Mouse (Mus musculus): ENCODE results near the gene Rasl10a. TPM values are rescaled to one million over a fixed set of nuclear protein-coding genes. Genes with fewer than 3 reads are reported as not detected.
"Not testable (repeated sequence)": the region's sequence is repeated elsewhere in the genome, so short reads cannot be mapped to it uniquely, and the experiment has no call there.

Gene Rasl10a
- total and polyA plus RNA-seq, 2 experiments from 2014 or later, result 0.85 to 2.7 TPM

GRCm38 (mm10) chr11:5067063-5067462, 9.1 kb downstream of the Rasl10a start:
- H3K27me3 ChIP-seq (ENCODE audit: control insufficient read depth, insufficient read depth, low read length), result no peaks in the 10 kb centered on the region
- no peak overlapping the region for H3K9ac ChIP-seq (replicated peaks; ENCODE audit: low read depth, low read length)
- TF ChIP-seq CTCF (IDR thresholded peaks at IDR 0.05; ENCODE audit: low read depth), result no peak
- no peak for TF ChIP-seq EP300 (IDR thresholded peaks at IDR 0.05; ENCODE audit: low read depth)
- H3K4me2 ChIP-seq (ENCODE audit: low read depth, low read length), result no peak overlapping the region
- H3K36me3 ChIP-seq (replicated peaks; ENCODE audit: control insufficient read depth, insufficient read depth, low read length), result peaks cover 43% of the 10 kb centered on the region
- ATAC-seq (ENCODE audit: insufficient read depth, low read depth), result no peak
- H3K9me3 ChIP-seq (replicated peaks; ENCODE audit: control insufficient read depth, low read length), result no peaks in the 10 kb centered on the region
- no peak overlapping the region for H3K27ac ChIP-seq (ENCODE audit: low read depth)
- H3K4me3 ChIP-seq (ENCODE audit: low read depth, low read length), result no peak overlapping the region
- no peak for DNase-seq (ENCODE audit: low spot score)
- peaks cover 21% of the 10 kb centered on the region for H3K4me1 ChIP-seq (ENCODE audit: control insufficient read depth, insufficient read depth)

GRCm38 (mm10) chr11:5068126-5068971, 10.4 kb downstream of the Rasl10a start:
- Histone ChIP-seq H3K9ac (replicated peaks; ENCODE audit: low read depth, low read length) (no peak overlapping the region), H3K4me2 (ENCODE audit: low read depth, low read length) (no peak overlapping the region), H3K36me3 (replicated peaks; ENCODE audit: control insufficient read depth, insufficient read depth, low read length) (peaks cover 55% of the 10 kb centered on the region), H3K27ac (ENCODE audit: low read depth) (no peak overlapping the region), H3K27me3 (ENCODE audit: control insufficient read depth, insufficient read depth, low read length) (no peaks in the 10 kb centered on the region), H3K9me3 (replicated peaks; ENCODE audit: control insufficient read depth, low read length) (no peaks in the 10 kb centered on the region), H3K4me1 (ENCODE audit: control insufficient read depth, insufficient read depth) (peaks cover 8% of the 10 kb centered on the region; the same call in 1 of the 2 replicates), H3K4me3 (ENCODE audit: low read depth, low read length) (no peak overlapping the region)
- DNase-seq (ENCODE audit: low spot score) (no peak), ATAC-seq (ENCODE audit: insufficient read depth, low read depth) (no peak)
- TF ChIP-seq CTCF (IDR thresholded peaks at IDR 0.05; ENCODE audit: low read depth), result no peak
- no peak for TF ChIP-seq EP300 (IDR thresholded peaks at IDR 0.05; ENCODE audit: low read depth)
- 72% methylated on average over 9 of the region's 9 CpGs for WGBS

- no peak overlapping the region for H3K4me3 ChIP-seq (ENCODE audit: low read depth, low read length)
- no peaks in the 10 kb centered on the region for H3K4me1 ChIP-seq (ENCODE audit: control insufficient read depth, insufficient read depth)
- no peaks in the 10 kb centered on the region for H3K9me3 ChIP-seq (replicated peaks; ENCODE audit: control insufficient read depth, low read length)
- H3K27ac ChIP-seq (ENCODE audit: low read depth), result no peak overlapping the region
- TF ChIP-seq CTCF (IDR thresholded peaks at IDR 0.05; ENCODE audit: low read depth), result peak; percentile 47
- TF ChIP-seq EP300 (IDR thresholded peaks at IDR 0.05; ENCODE audit: low read depth), result no peak
- no peak overlapping the region for H3K9ac ChIP-seq (replicated peaks; ENCODE audit: low read depth, low read length)
- WGBS, result 78% methylated on average over 4 of the region's 4 CpGs
- H3K36me3 ChIP-seq (replicated peaks; ENCODE audit: control insufficient read depth, insufficient read depth, low read length), result peaks cover 67% of the 10 kb centered on the region
- H3K27me3 ChIP-seq (ENCODE audit: control insufficient read depth, insufficient read depth, low read length), result no peaks in the 10 kb centered on the region
- DNase-seq (ENCODE audit: low spot score) (no peak), ATAC-seq (ENCODE audit: insufficient read depth, low read depth) (0 out of 2 replicates have a peak, but pooled peaks have one; percentile 42)
- H3K4me2 ChIP-seq (ENCODE audit: low read depth, low read length), result no peak overlapping the region
Measured at GRCm38 (mm10) chr11:5074882-5075281, 17.0 kb downstream of the Rasl10a start.

- ATAC-seq (ENCODE audit: insufficient read depth, low read depth) (no peak), DNase-seq (ENCODE audit: low spot score) (no peak)
- Histone ChIP-seq H3K27me3 (ENCODE audit: control insufficient read depth, insufficient read depth, low read length) (no peaks in the 10 kb centered on the region), H3K4me2 (ENCODE audit: low read depth, low read length) (no peak overlapping the region), H3K9ac (replicated peaks; ENCODE audit: low read depth, low read length) (no peak overlapping the region), H3K9me3 (replicated peaks; ENCODE audit: control insufficient read depth, low read length) (no peaks in the 10 kb centered on the region), H3K27ac (ENCODE audit: low read depth) (no peak overlapping the region), H3K4me1 (ENCODE audit: control insufficient read depth, insufficient read depth) (no peaks in the 10 kb centered on the region), H3K4me3 (ENCODE audit: low read depth, low read length) (no peak overlapping the region), H3K36me3 (replicated peaks; ENCODE audit: control insufficient read depth, insufficient read depth, low read length) (peaks cover 67% of the 10 kb centered on the region)
- TF ChIP-seq EP300 (IDR thresholded peaks at IDR 0.05; ENCODE audit: low read depth) (no peak), CTCF (IDR thresholded peaks at IDR 0.05; ENCODE audit: low read depth) (0 out of 2 replicates have a peak, but pooled peaks have one; percentile 6)
Measured at GRCm38 (mm10) chr11:5075760-5076159, 17.8 kb downstream of the Rasl10a start.

GRCm38 (mm10) chr11:5076843-5077242, 18.9 kb downstream of the Rasl10a start:
- 74% methylated on average over 4 of the region's 5 CpGs for WGBS
- H3K9me3 ChIP-seq (replicated peaks; ENCODE audit: control insufficient read depth, low read length); H3K4me2 ChIP-seq (ENCODE audit: low read depth, low read length); DNase-seq (ENCODE audit: low spot score); H3K4me1 ChIP-seq (ENCODE audit: control insufficient read depth, insufficient read depth); H3K9ac ChIP-seq (replicated peaks; ENCODE audit: low read depth, low read length); H3K4me3 ChIP-seq (ENCODE audit: low read depth, low read length); ATAC-seq (ENCODE audit: insufficient read depth, low read depth); H3K27ac ChIP-seq (ENCODE audit: low read depth); H3K27me3 ChIP-seq (ENCODE audit: control insufficient read depth, insufficient read depth, low read length): not testable (repeated sequence)
- peaks cover 63% of the 10 kb centered on the region for H3K36me3 ChIP-seq (replicated peaks; ENCODE audit: control insufficient read depth, insufficient read depth, low read length)

- Histone ChIP-seq H3K27ac (ENCODE audit: low read depth) (no peak overlapping the region), H3K27me3 (ENCODE audit: control insufficient read depth, insufficient read depth, low read length) (no peaks in the 10 kb centered on the region), H3K9me3 (replicated peaks; ENCODE audit: control insufficient read depth, low read length) (no peaks in the 10 kb centered on the region), H3K4me3 (ENCODE audit: low read depth, low read length) (no peak overlapping the region), H3K9ac (replicated peaks; ENCODE audit: low read depth, low read length) (no peak overlapping the region), H3K36me3 (replicated peaks; ENCODE audit: control insufficient read depth, insufficient read depth, low read length) (peaks cover 84% of the 10 kb centered on the region), H3K4me1 (ENCODE audit: control insufficient read depth, insufficient read depth) (no peaks in the 10 kb centered on the region), H3K4me2 (ENCODE audit: low read depth, low read length) (no peak overlapping the region)
- no peak for TF ChIP-seq EP300 (IDR thresholded peaks at IDR 0.05; ENCODE audit: low read depth)
- TF ChIP-seq CTCF (IDR thresholded peaks at IDR 0.05; ENCODE audit: low read depth), result no peak
- ATAC-seq (ENCODE audit: insufficient read depth, low read depth), result no peak
- 97% methylated on average over 1 of the region's 1 CpGs for WGBS
- DNase-seq (ENCODE audit: low spot score), result no peak
Measured at GRCm38 (mm10) chr11:5089147-5089546, 31.2 kb downstream of the Rasl10a start.
